Mouse (Mus musculus) hindbrain, embryonic 10.5 days (tissue): ENCODE data around the gene D10Jhu81e. TPM values are rescaled to one million over a fixed set of nuclear protein-coding genes. Genes with fewer than 3 reads are reported as not detected.

ENCODE experiments used
- DNase-seq: peaks from one replicate; pipeline ENCODE4 v3.0.0-alpha.2; 2017; ENCODE audit warnings: low spot score
- H3K27ac ChIP-seq: fragments of 300-500 bp; sonication (generic); 2 replicates; pipeline ENCODE4 v1.5.1; 2016; ENCODE audit warnings: mild to moderate bottlenecking, moderate library complexity
- H3K27me3 ChIP-seq: fragments of 300-500 bp; sonication (generic); 2 replicates; pipeline ENCODE4 v1.6.1; 2016; ENCODE audit warnings: mild to moderate bottlenecking; ENCODE audit not compliant: poor library complexity, insufficient read depth, severe bottlenecking
- H3K36me3 ChIP-seq: fragments of 300-500 bp; sonication (generic); 2 replicates; pipeline ENCODE4 v1.6.1; 2016; ENCODE audit warnings: mild to moderate bottlenecking, moderate library complexity
- H3K4me1 ChIP-seq: fragments of 300-500 bp; sonication (generic); replicated peaks from 2 replicates; pipeline ENCODE4 v1.6.1; 2016; ENCODE audit warnings: mild to moderate bottlenecking
- H3K4me3 ChIP-seq: fragments of 300-500 bp; sonication (generic); 2 replicates; pipeline ENCODE4 v1.5.1; 2016; ENCODE audit warnings: mild to moderate bottlenecking, moderate library complexity
- H3K9me3 ChIP-seq: fragments of 300-500 bp; sonication (generic); 2 replicates; pipeline ENCODE4 v1.6.1; 2016; ENCODE audit warnings: mild to moderate bottlenecking, moderate library complexity
- WGBS: fragments of 180-500 bp; shearing (Covaris S2); methylation state at CpG from one replicate; pipeline ENCODE4 v1.1.7; 2016; 5-methylcytosine and 5-hydroxymethylcytosine counted together
- polyA plus RNA-seq: library from polyadenylated mRNA; unstranded; fragments of >200 nt; fragmentation: Nextera tagmentation; extraction: Ambion mirVana; gene quantifications from 2 replicates; pipeline ENCODE4 v1.2.1, GENCODE M21; 2016

Gene D10Jhu81e
- polyA plus RNA-seq, 1 experiment from 2014 or later: 28.7 TPM

GRCm38 (mm10) chr10:78119422-78119821 lies 50.2 kb downstream of the D10Jhu81e start:
- no peak overlapping the region for H3K4me3 ChIP-seq
- no peaks in the 10 kb centered on the region for H3K9me3 ChIP-seq
- H3K4me1 ChIP-seq: peaks cover 7% of the 10 kb centered on the region
- no peak overlapping the region for H3K27ac ChIP-seq
- WGBS: 93% methylated on average over 4 of the region's 4 CpGs
- DNase-seq: no peak
- no peaks in the 10 kb centered on the region for H3K27me3 ChIP-seq
- no peaks in the 10 kb centered on the region for H3K36me3 ChIP-seq

GRCm38 (mm10) chr10:78115153-78115552 lies 54.4 kb downstream of the D10Jhu81e start:
- H3K36me3 ChIP-seq: no peaks in the 10 kb centered on the region
- peaks cover 4% of the 10 kb centered on the region; the same call in 1 of the 2 replicates for H3K9me3 ChIP-seq
- 79% methylated on average over 2 of the region's 2 CpGs for WGBS
- no peaks in the 10 kb centered on the region for H3K27me3 ChIP-seq
- DNase-seq: no peak
- no peak overlapping the region for H3K27ac ChIP-seq
- peaks cover 13% of the 10 kb centered on the region for H3K4me1 ChIP-seq
- H3K4me3 ChIP-seq: no peak overlapping the region

- Histone ChIP-seq H3K4me1 (peaks cover 13% of the 10 kb centered on the region), H3K27me3 (no peaks in the 10 kb centered on the region), H3K36me3 (no peaks in the 10 kb centered on the region), H3K4me3 (no peak overlapping the region), H3K9me3 (peaks cover 4% of the 10 kb centered on the region; the same call in 1 of the 2 replicates), H3K27ac (no peak overlapping the region; the same call in 1 of the 2 replicates)
- DNase-seq: no peak
- 61% methylated on average over 4 of the region's 4 CpGs for WGBS
These were observed 55.0 kb downstream of the D10Jhu81e start for GRCm38 (mm10) chr10:78114521-78115092.

Other genes starting within 250 kb of the D10Jhu81e start
- 0.88 and 1.2 TPM in 2 replicates for gene Trpm2, start 199.2 kb downstream of the D10Jhu81e start, polyA plus RNA-seq
- gene 1810043G02Rik, start 191.3 kb downstream of the D10Jhu81e start, polyA plus RNA-seq: 40.7 and 42.9 TPM in 2 replicates
- 187 and 243 TPM in 2 replicates for gene Pfkl, start 159.7 kb downstream of the D10Jhu81e start, polyA plus RNA-seq
- gene Dnmt3l, start 127.8 kb downstream of the D10Jhu81e start, polyA plus RNA-seq: not detected in 2 replicates
- gene Aire, start 126.2 kb downstream of the D10Jhu81e start, polyA plus RNA-seq: 0.36 TPM in 1 of 2 replicates, not detected in the other
- gene Icosl, start 100.5 kb downstream of the D10Jhu81e start, polyA plus RNA-seq: 2.2 and 2.9 TPM in 2 replicates
- 23.3 and 27.0 TPM in 2 replicates for gene Pwp2, start 15.4 kb upstream of the D10Jhu81e start, polyA plus RNA-seq
- 10.4 and 11.5 TPM in 2 replicates for gene Trappc10, start 74.9 kb upstream of the D10Jhu81e start, polyA plus RNA-seq
- 40.1 and 47.2 TPM in 2 replicates for gene Agpat3, start 182.7 kb upstream of the D10Jhu81e start, polyA plus RNA-seq
- gene Rrp1, start 243.3 kb upstream of the D10Jhu81e start, polyA plus RNA-seq: 322 and 331 TPM in 2 replicates